Mouse (Mus musculus) hindbrain, embryonic 16.5 days (tissue): ENCODE data around the gene Rpl37a. TPM values are rescaled to one million over a fixed set of nuclear protein-coding genes. Genes with fewer than 3 reads are reported as not detected.

ENCODE experiments used
- ATAC-seq: fragments of 200-750 bp; cut with Nextera tagmentation; 2 replicates; pipeline ENCODE4 v1.8.0; 2017; ENCODE audit warnings: moderate TSS enrichment, moderate library complexity
- H3K27ac ChIP-seq: fragments of 300-500 bp; sonication (generic); 2 replicates; pipeline ENCODE4 v1.5.1; 2014; ENCODE audit warnings: low read depth, mild to moderate bottlenecking, control low read depth, low read length, moderate library complexity
- H3K27me3 ChIP-seq: fragments of 300-500 bp; sonication (generic); replicated peaks from 2 replicates; pipeline ENCODE4 v1.6.1; 2014; ENCODE audit warnings: low read length; ENCODE audit not compliant: control insufficient read depth, insufficient read depth
- H3K36me3 ChIP-seq: fragments of 300-500 bp; sonication (generic); 2 replicates; pipeline ENCODE4 v1.6.1; 2014; ENCODE audit warnings: mild to moderate bottlenecking, low read length, moderate library complexity, mixed read lengths; ENCODE audit not compliant: control insufficient read depth, insufficient read depth
- H3K4me1 ChIP-seq: fragments of 300-500 bp; sonication (generic); 2 replicates; pipeline ENCODE4 v1.6.1; 2014; ENCODE audit warnings: low read depth, low read length; ENCODE audit not compliant: control insufficient read depth, insufficient read depth
- H3K4me2 ChIP-seq: fragments of 300-500 bp; sonication (generic); 2 replicates; pipeline ENCODE4 v1.6.1; 2014; ENCODE audit warnings: mild to moderate bottlenecking, low read length, control low read depth, moderate library complexity
- H3K4me3 ChIP-seq: fragments of 300-500 bp; sonication (generic); 2 replicates; pipeline ENCODE4 v1.5.1; 2014; ENCODE audit warnings: mild to moderate bottlenecking, low read length, control low read depth, moderate library complexity
- H3K9ac ChIP-seq: fragments of 300-500 bp; sonication (generic); 2 replicates; pipeline ENCODE4 v1.6.1; 2014; ENCODE audit warnings: low read depth, mild to moderate bottlenecking, control low read depth, low read length, moderate library complexity
- H3K9me3 ChIP-seq: fragments of 300-500 bp; sonication (generic); 2 replicates; pipeline ENCODE4 v1.6.1; 2014; ENCODE audit warnings: mild to moderate bottlenecking, low read length, moderate library complexity; ENCODE audit not compliant: control insufficient read depth
- WGBS: fragments of 180-500 bp; shearing (Covaris S2); extraction: QIAGEN DNeasy Blood & Tissue Kit; methylation state at CpG from one replicate; pipeline ENCODE4 v1.1.7; 2014; 5-methylcytosine and 5-hydroxymethylcytosine counted together
- polyA plus RNA-seq: library from polyadenylated mRNA; unstranded; fragments of >200 nt; fragmentation: Nextera tagmentation; extraction: Ambion mirVana; gene quantifications from 2 replicates; pipeline ENCODE4 v1.2.1, GENCODE M21; 2015

Rpl37a gene
- polyA plus RNA-seq, 1 experiment from 2014 or later = 753 TPM

DNA sequence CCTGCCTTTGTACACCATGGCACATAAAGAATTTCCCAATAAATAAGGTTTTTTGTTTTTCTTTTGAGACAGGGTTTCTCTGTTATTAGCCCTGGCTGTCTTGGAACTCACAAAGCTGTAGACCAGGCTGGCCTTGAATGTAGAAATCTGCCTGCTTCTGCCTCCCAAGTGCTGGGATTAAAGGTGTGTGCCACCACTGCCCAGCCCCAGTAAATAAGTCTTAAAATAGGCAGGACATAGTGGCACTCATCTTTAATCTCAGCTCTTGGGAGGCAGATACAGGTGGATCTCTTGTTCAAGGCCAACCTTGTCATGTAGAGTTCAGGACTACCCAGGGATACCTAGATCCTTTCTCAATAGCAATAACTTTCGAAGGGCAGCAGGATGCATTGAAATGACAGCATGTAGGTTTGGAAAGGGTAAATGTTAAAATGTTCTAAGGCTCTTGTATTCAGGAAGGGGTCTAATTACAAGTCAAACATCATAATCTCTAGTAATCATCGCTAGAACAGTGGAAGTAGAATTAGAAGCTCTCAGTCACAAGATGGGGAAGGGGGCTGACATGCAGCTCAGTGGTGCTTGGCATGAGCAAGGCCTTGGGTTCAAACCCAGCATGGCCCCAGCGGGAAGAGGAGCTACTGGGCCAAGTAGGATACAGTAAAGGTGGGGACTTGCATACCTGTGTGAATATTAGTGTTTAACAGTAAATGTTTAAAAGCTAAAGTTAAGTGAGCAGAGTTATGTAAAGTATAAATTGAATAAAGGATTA, 4.7 kb downstream of the Rpl37a start:
- Histone ChIP-seq H3K9me3 (no peaks in the 10 kb centered on the region), H3K4me3 (no peak overlapping the region), H3K4me2 (no peak overlapping the region), H3K4me1 (peaks cover 16% of the 10 kb centered on the region), H3K27ac (no peak overlapping the region), H3K36me3 (peaks cover 16% of the 10 kb centered on the region), H3K27me3 (no peaks in the 10 kb centered on the region), H3K9ac (no peak overlapping the region)
- ATAC-seq = no peak
- 84% methylated on average over 3 of the region's 3 CpGs for WGBS

DNA sequence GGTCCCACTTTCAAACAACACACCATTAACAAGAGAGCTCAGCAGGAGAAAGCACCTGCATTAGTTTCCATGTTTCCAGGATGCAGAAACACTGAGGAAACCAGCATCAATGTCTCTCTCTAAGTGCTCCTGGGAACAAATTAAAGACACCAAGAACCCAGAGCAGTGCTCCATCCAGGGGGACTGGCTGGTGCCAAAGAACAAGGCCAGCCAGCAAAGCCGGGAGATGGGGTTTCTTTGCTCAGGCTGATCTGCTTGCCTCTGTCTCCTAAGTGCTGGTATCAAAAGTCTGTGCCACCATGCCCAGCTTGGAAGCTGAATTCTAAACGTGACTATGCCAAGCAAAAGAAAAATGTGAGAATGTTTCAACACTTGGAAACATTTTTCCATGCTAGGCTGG, 5.3 kb downstream of the Rpl37a start:
- H3K9me3 ChIP-seq = no peaks in the 10 kb centered on the region
- no peak overlapping the region for H3K9ac ChIP-seq
- 54% methylated on average over 2 of the region's 2 CpGs for WGBS
- no peak overlapping the region for H3K27ac ChIP-seq
- H3K36me3 ChIP-seq = peaks cover 16% of the 10 kb centered on the region
- H3K4me1 ChIP-seq = peaks cover 16% of the 10 kb centered on the region
- no peaks in the 10 kb centered on the region for H3K27me3 ChIP-seq
- H3K4me3 ChIP-seq = no peak overlapping the region
- no peak for ATAC-seq
- H3K4me2 ChIP-seq = no peak overlapping the region

GRCm38 (mm10) chr1:72716926-72717325, 5.8 kb downstream of the Rpl37a start:
- Histone ChIP-seq H3K27me3 (no peaks in the 10 kb centered on the region), H3K4me2 (no peak overlapping the region), H3K4me3 (no peak overlapping the region), H3K9ac (no peak overlapping the region), H3K4me1 (peaks cover 15% of the 10 kb centered on the region), H3K36me3 (peaks cover 16% of the 10 kb centered on the region), H3K27ac (no peak overlapping the region), H3K9me3 (no peaks in the 10 kb centered on the region)
- 10% methylated on average over 5 of the region's 5 CpGs for WGBS
- ATAC-seq = no peak

- WGBS = 93% methylated on average over 7 of the region's 7 CpGs
- Histone ChIP-seq H3K27me3 (no peaks in the 10 kb centered on the region), H3K4me2 (no peak overlapping the region), H3K27ac (no peak overlapping the region), H3K36me3 (peaks cover 16% of the 10 kb centered on the region), H3K9me3 (no peaks in the 10 kb centered on the region), H3K4me1 (peaks cover 9% of the 10 kb centered on the region), H3K9ac (no peak overlapping the region), H3K4me3 (no peak overlapping the region)
- no peak for ATAC-seq
Observed at GRCm38 (mm10) chr1:72717540-72717939, 6.5 kb downstream of the Rpl37a start.

DNA sequence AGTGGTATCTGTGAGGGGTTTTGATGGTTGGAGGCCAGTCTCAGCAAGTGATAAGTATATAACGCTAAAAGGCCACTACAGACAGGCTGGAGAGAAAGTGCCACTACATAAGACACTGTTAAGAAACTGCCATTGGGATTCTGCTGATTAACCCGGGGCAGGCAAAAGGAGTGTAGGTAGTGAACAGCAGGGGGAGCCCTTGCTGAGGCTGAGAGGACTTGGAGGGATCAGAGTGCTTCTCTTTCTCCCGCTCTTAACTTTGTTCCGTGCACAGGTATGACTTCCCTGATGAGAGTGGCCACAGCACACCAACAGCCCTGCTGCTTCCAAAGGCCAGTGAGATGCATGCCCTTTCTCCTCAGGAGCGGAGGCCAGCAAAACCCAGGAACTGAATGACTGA, 7.8 kb downstream of the Rpl37a start:
- Histone ChIP-seq H3K36me3 (peaks cover 11% of the 10 kb centered on the region), H3K4me1 (peaks cover 3% of the 10 kb centered on the region; the same call in 1 of the 2 replicates), H3K9me3 (no peaks in the 10 kb centered on the region), H3K4me2 (no peak overlapping the region), H3K4me3 (no peak overlapping the region), H3K27me3 (no peaks in the 10 kb centered on the region), H3K27ac (no peak overlapping the region), H3K9ac (no peak overlapping the region)
- ATAC-seq = no peak
- WGBS = 28% methylated on average over 5 of the region's 5 CpGs

- WGBS = 26% methylated on average over 6 of the region's 6 CpGs
- ATAC-seq = peak; percentile 91
Observed at GRCm38 (mm10) chr1:72720115-72720725, 9.1 kb downstream of the Rpl37a start.

DNA sequence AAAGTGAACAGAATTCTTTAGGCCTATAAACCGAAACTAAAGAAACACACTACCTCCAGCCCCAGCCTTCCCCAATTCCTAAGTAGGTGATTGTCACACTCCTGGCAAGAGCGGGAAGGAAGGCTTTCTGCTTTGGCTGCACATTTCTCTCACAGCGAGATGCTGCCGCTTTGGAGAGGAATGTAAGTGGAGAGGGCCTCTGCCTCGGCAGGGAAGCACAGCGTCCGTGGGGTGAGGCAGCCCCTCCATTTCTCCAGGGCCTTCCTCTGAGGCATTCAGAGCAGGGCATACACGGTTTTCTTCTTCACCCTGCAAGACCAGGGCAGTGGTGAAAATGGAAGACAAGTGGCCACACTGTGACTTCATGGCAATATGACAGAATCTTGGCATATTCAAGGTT, 11.6 kb downstream of the Rpl37a start:
- Histone ChIP-seq H3K4me1 (peaks cover 3% of the 10 kb centered on the region; the same call in 1 of the 2 replicates), H3K9me3 (no peaks in the 10 kb centered on the region), H3K4me3 (no peak overlapping the region), H3K4me2 (no peak overlapping the region), H3K36me3 (no peaks in the 10 kb centered on the region), H3K27ac (no peak overlapping the region), H3K9ac (no peak overlapping the region), H3K27me3 (no peaks in the 10 kb centered on the region)
- no peak for ATAC-seq
- WGBS = 33% methylated on average over 8 of the region's 8 CpGs

More at GRCm38 (mm10) chr1:72720115-72720725, 9.1 kb downstream of the Rpl37a start:
- Histone ChIP-seq H3K9ac (no peak overlapping the region), H3K4me2 (no peak overlapping the region), H3K27ac (no peak overlapping the region), H3K9me3 (no peaks in the 10 kb centered on the region), H3K27me3 (no peaks in the 10 kb centered on the region), H3K4me3 (no peak overlapping the region), H3K36me3 (0 out of 2 replicates have a peak, but pooled peaks cover 5% of the 10 kb centered on the region), H3K4me1 (peaks cover 3% of the 10 kb centered on the region; the same call in 1 of the 2 replicates)

DNA sequence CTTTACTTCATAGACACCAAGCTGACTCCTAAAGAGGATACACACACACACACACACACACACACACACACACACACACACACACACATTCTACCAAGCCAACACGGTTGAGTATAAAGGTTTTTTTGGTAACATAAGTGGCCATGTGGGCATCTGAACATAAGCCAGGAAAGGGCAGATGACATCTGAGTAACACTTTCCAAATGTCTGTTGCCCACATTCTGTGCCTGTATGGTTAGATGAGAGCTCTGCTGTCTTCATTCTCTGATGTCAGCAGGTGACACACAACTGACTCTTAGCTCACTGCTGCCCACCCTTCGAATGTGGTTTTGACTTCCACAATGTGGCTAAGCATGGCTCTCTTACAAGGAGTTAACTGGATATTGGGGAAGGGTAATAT, 13.3 kb downstream of the Rpl37a start:
- Histone ChIP-seq H3K4me1 (peaks cover 3% of the 10 kb centered on the region; the same call in 1 of the 2 replicates), H3K9me3 (no peaks in the 10 kb centered on the region), H3K4me2 (no peak overlapping the region), H3K27ac (no peak overlapping the region), H3K4me3 (no peak overlapping the region), H3K36me3 (no peaks in the 10 kb centered on the region), H3K27me3 (no peaks in the 10 kb centered on the region), H3K9ac (no peak overlapping the region)
- ATAC-seq = no peak
- 70% methylated on average over 2 of the region's 2 CpGs for WGBS

- H3K4me3 ChIP-seq = no peak overlapping the region
- peaks cover 3% of the 10 kb centered on the region; the same call in 1 of the 2 replicates for H3K4me1 ChIP-seq
- ATAC-seq = no peak
Observed at GRCm38 (mm10) chr1:72725941-72726340, 14.9 kb downstream of the Rpl37a start.

More at GRCm38 (mm10) chr1:72725941-72726340, 14.9 kb downstream of the Rpl37a start:
- Histone ChIP-seq H3K36me3 (no peaks in the 10 kb centered on the region), H3K27ac (no peak overlapping the region), H3K9me3 (no peaks in the 10 kb centered on the region), H3K27me3 (no peaks in the 10 kb centered on the region), H3K4me2 (no peak overlapping the region), H3K9ac (no peak overlapping the region)
- WGBS = 94% methylated on average over 13 of the region's 13 CpGs
